Mouse (Mus musculus) MEL (cell line): ENCODE measurements around the gene Wdr35. TPM values are rescaled to one million over a fixed set of nuclear protein-coding genes. Genes with fewer than 3 reads are reported as not detected.

Experiments used
- DNase-seq: peaks from one replicate; pipeline ENCODE4 v3.0.0; 2011; ENCODE audit warnings: low read depth, low spot score
- H3K27ac ChIP-seq: 2 replicates; pipeline ENCODE4 v1.5.1; 2012; ENCODE audit warnings: low read depth, mild to moderate bottlenecking, control low read depth, low read length, moderate library complexity; ENCODE audit not compliant: control insufficient read depth
- H3K27me3 ChIP-seq, 2 experiments: fragments of 150-350 bp in 1 of 2; sonication (generic) in 1 of 2; 2 replicates each; pipeline ENCODE4 v1.6.1; 2012; ENCODE audit warnings: low read length in 2 of 2, mild to moderate bottlenecking in 2 of 2, improper control_type of control experiment in 1 of 2, moderate library complexity in 1 of 2; ENCODE audit not compliant: insufficient read depth in 2 of 2, control insufficient read depth in 1 of 2
- H3K36me3 ChIP-seq, 2 experiments: 2 replicates each; pipeline ENCODE4 v1.6.1; 2012 to 2014; ENCODE audit warnings: low read length in 2 of 2, improper control_type of control experiment in 1 of 2, inconsistent platforms in 1 of 2, mild to moderate bottlenecking in 1 of 2; ENCODE audit not compliant: insufficient read depth in 2 of 2, control insufficient read depth in 1 of 2
- H3K4me1 ChIP-seq, 2 experiments: fragments of 150-350 bp in 1 of 2; sonication (generic) in 1 of 2; 2 replicates each; pipeline ENCODE4 v1.6.1; 2012; ENCODE audit warnings: low read length in 2 of 2, improper control_type of control experiment in 1 of 2, mild to moderate bottlenecking in 1 of 2; ENCODE audit not compliant: insufficient read depth in 2 of 2, control insufficient read depth in 1 of 2
- H3K4me3 ChIP-seq, 2 experiments: fragments of 150-350 bp in 1 of 2; sonication (generic) in 1 of 2; 2 replicates each; pipeline ENCODE4 v1.5.1; 2012; ENCODE audit warnings: low read depth in 2 of 2, low read length in 2 of 2, mild to moderate bottlenecking in 2 of 2, moderate library complexity in 2 of 2, control low read depth in 1 of 2, improper control_type of control experiment in 1 of 2; ENCODE audit not compliant: control insufficient read depth in 1 of 2, insufficient read depth in 1 of 2
- H3K79me2 ChIP-seq: 2 replicates; pipeline ENCODE4 v1.6.1; 2012; ENCODE audit warnings: mild to moderate bottlenecking, low read length, moderate library complexity; ENCODE audit not compliant: control insufficient read depth, poor library complexity, insufficient read depth
- H3K9ac ChIP-seq: 2 replicates; pipeline ENCODE4 v1.6.1; 2012; ENCODE audit warnings: low read depth, mild to moderate bottlenecking, control low read depth, low read length, moderate library complexity; ENCODE audit not compliant: control insufficient read depth, poor library complexity, severe bottlenecking
- H3K9me3 ChIP-seq: fragments of 150-350 bp; sonication (generic); replicated peaks from 2 replicates; pipeline ENCODE4 v1.6.1; 2012; ENCODE audit warnings: mild to moderate bottlenecking, low read length, improper control_type of control experiment, moderate library complexity; ENCODE audit not compliant: insufficient read depth
- CHD1 ChIP-seq: IDR thresholded peaks from 2 replicates; pipeline ENCODE4 v1.6.1; 2012; ENCODE audit warnings: low read depth, mild to moderate bottlenecking, inconsistent platforms, low read length, improper control_type of control experiment
- CHD2 ChIP-seq: IDR thresholded peaks from 2 replicates; pipeline ENCODE4 v1.6.1; 2011; ENCODE audit warnings: low read length, improper control_type of control experiment
- CTCF ChIP-seq, 3 experiments: IDR thresholded peaks in 2 of 3; conservative IDR thresholded peaks in 1 of 3; 2 replicates each; pipeline ENCODE4 v1.5.1; 2011 to 2012; ENCODE audit warnings: low read length in 3 of 3, low read depth in 2 of 3, mild to moderate bottlenecking in 2 of 3, improper control_type of control experiment in 1 of 3, inconsistent platforms in 1 of 3, mixed read lengths in 1 of 3, moderate library complexity in 1 of 3; ENCODE audit not compliant: control insufficient read depth in 1 of 3, insufficient read depth in 1 of 3, poor library complexity in 1 of 3, severe bottlenecking in 1 of 3
- ELF1 ChIP-seq: IDR thresholded peaks from 2 replicates; pipeline ENCODE4 v1.6.1; 2014; ENCODE audit warnings: low read depth, mild to moderate bottlenecking, inconsistent platforms, low read length, improper control_type of control experiment, moderate library complexity
- GATA1 ChIP-seq: IDR thresholded peaks from 2 replicates; pipeline ENCODE4 v1.6.1; 2011; ENCODE audit warnings: low read depth, low read length, improper control_type of control experiment
- HCFC1 ChIP-seq: IDR thresholded peaks from 2 replicates; pipeline ENCODE4 v1.6.1; 2012; ENCODE audit warnings: low read depth, mild to moderate bottlenecking, inconsistent platforms, low read length, improper control_type of control experiment, moderate library complexity
- JUND ChIP-seq: IDR thresholded peaks from 2 replicates; pipeline ENCODE4 v1.6.1; 2011; ENCODE audit warnings: low read depth, mild to moderate bottlenecking, improper control_type of control experiment, low read length
- KAT2A ChIP-seq: conservative IDR thresholded peaks from 2 replicates; pipeline ENCODE4 v1.6.1; 2012; ENCODE audit warnings: low read depth, low read length, improper control_type of control experiment, inconsistent platforms
- MAX ChIP-seq: IDR thresholded peaks from 2 replicates; pipeline ENCODE4 v1.6.1; 2011; ENCODE audit warnings: low read length, improper control_type of control experiment
- MAZ ChIP-seq: IDR thresholded peaks from 2 replicates; pipeline ENCODE4 v1.6.1; 2012; ENCODE audit warnings: low read depth, mild to moderate bottlenecking, inconsistent platforms, low read length, improper control_type of control experiment
- MEF2A ChIP-seq: IDR thresholded peaks from 2 replicates; pipeline ENCODE4 v1.6.1; 2014; ENCODE audit warnings: low read depth, mild to moderate bottlenecking, inconsistent platforms, low read length, improper control_type of control experiment; ENCODE audit not compliant: poor library complexity, insufficient replicate concordance, severe bottlenecking; ENCODE audit errors: extremely low read depth
- MXI1 ChIP-seq: IDR thresholded peaks from 2 replicates; pipeline ENCODE4 v1.6.1; 2011; ENCODE audit warnings: mild to moderate bottlenecking, low read depth, low read length, improper control_type of control experiment
- MYC ChIP-seq: IDR thresholded peaks from 2 replicates; pipeline ENCODE4 v1.6.1; 2011; ENCODE audit warnings: low read depth, mild to moderate bottlenecking, low read length, improper control_type of control experiment, moderate library complexity
- NELFE ChIP-seq: IDR thresholded peaks from 2 replicates; pipeline ENCODE4 v1.6.1; 2011; ENCODE audit warnings: low read depth, low read length, improper control_type of control experiment
- NRF1 ChIP-seq: IDR thresholded peaks from 2 replicates; pipeline ENCODE4 v1.6.1; 2014; ENCODE audit warnings: low read depth, mild to moderate bottlenecking, inconsistent platforms, low read length, improper control_type of control experiment, moderate library complexity; ENCODE audit not compliant: poor library complexity, insufficient read depth, severe bottlenecking
- POLR2A ChIP-seq, 2 experiments: IDR thresholded peaks; 2 replicates each; pipeline ENCODE4 v1.6.1; 2011 to 2012; ENCODE audit warnings: low read length in 2 of 2, mild to moderate bottlenecking in 2 of 2, control low read depth in 1 of 2, improper control_type of control experiment in 1 of 2, low read depth in 1 of 2, moderate library complexity in 1 of 2; ENCODE audit not compliant: control insufficient read depth in 1 of 2, insufficient read depth in 1 of 2, poor library complexity in 1 of 2
- POLR2AphosphoS5 ChIP-seq: IDR thresholded peaks from 2 replicates; pipeline ENCODE4 v1.6.1; 2012; ENCODE audit warnings: low read depth, borderline replicate concordance, mild to moderate bottlenecking, inconsistent platforms, low read length, moderate library complexity, mixed read lengths
- SIN3A ChIP-seq: IDR thresholded peaks from 2 replicates; pipeline ENCODE4 v1.6.1; 2012; ENCODE audit warnings: low read length, improper control_type of control experiment, inconsistent platforms
- TBP ChIP-seq: IDR thresholded peaks from 2 replicates; pipeline ENCODE4 v1.8.0; 2011; ENCODE audit warnings: low read depth, low read length, improper control_type of control experiment
- TCF12 ChIP-seq: IDR thresholded peaks from 2 replicates; pipeline ENCODE4 v1.6.1; 2014; ENCODE audit warnings: low read depth, mild to moderate bottlenecking, inconsistent platforms, low read length, improper control_type of control experiment, moderate library complexity
- USF1 ChIP-seq: IDR thresholded peaks from 2 replicates; pipeline ENCODE4 v1.6.1; 2014; ENCODE audit warnings: low read depth, mild to moderate bottlenecking, inconsistent platforms, low read length, improper control_type of control experiment, moderate library complexity
- ZMIZ1 ChIP-seq: IDR thresholded peaks from 2 replicates; pipeline ENCODE4 v1.6.1; 2012; ENCODE audit warnings: low read depth, mild to moderate bottlenecking, inconsistent platforms, low read length, improper control_type of control experiment, moderate library complexity
- polyA plus RNA-seq, 2 experiments: library from polyadenylated mRNA; stranded (reverse) in 1 of 2; unstranded in 1 of 2; fragments of >175 nt in 1 of 2; fragments of >200 nt in 1 of 2; gene quantifications; 2 replicates each; pipeline versions ENCODE4 v1.2.1 to v1.2.4; 2012; ENCODE audit warnings: low replicate concordance in 2 of 2, low read depth in 1 of 2; ENCODE audit not compliant: insufficient read length in 2 of 2, insufficient read depth in 1 of 2, missing spikeins in 1 of 2
- total RNA-seq: library from RNA; depleted of rRNA; stranded (reverse); fragments of 300-350 nt; gene quantifications from 2 replicates; pipeline ENCODE4 v1.2.3, GENCODE M21; 2012; rRNA removed

Wdr35 gene
- 5.1 and 5.7 TPM in 2 replicates for total RNA-seq
- polyA plus RNA-seq = 1 to 10 TPM in 1 of 2 experiments, not detected in 1; 5.9 TPM

- peak within 1 kb of the TSS; percentile 43 for H3K27ac ChIP-seq
- peak within 1 kb of the TSS; percentile 80 to 87 for H3K4me3 ChIP-seq
- H3K9me3 ChIP-seq = no peaks in the 10 kb centered on the region
- peak within 1 kb of the TSS; percentile 62 for H3K9ac ChIP-seq
- no peaks in the 10 kb centered on the region for H3K36me3 ChIP-seq
- peak; percentile 90 for DNase-seq
- peaks cover 0 to 6% of the 10 kb centered on the region in 2 experiments; a peak in 2 of 4 replicates for H3K27me3 ChIP-seq
- H3K4me1 ChIP-seq = peaks cover 2 to 8% of the 10 kb centered on the region in 2 experiments; a peak in 3 of 4 replicates
- H3K79me2 ChIP-seq = no peaks in the 10 kb centered on the region; the same call in 1 of the 2 replicates
- TF ChIP-seq MAX (peak; percentile 59), POLR2AphosphoS5 (no peak), POLR2A (IDR thresholded peaks at IDR 0.05; ENCODE audit: control insufficient read depth in 1 of 2, insufficient read depth in 1 of 2, low read depth in 1 of 2, low read length in 2 of 2, poor library complexity in 1 of 2) (peak in 1 of 2 experiments; percentile 82; a peak in 2 of 4 replicates), MYC (no peak), GATA1 (0 out of 2 replicates have a peak, but pooled peaks have one; percentile 12), NRF1 (peak; percentile 97), TCF12 (no peak; the same call in 1 of the 2 replicates), MAZ (no peak), JUND (no peak), CHD1 (no peak), USF1 (no peak), NELFE (peak; percentile 82), TBP (peak; percentile 44; the same call in 1 of the 2 replicates), CHD2 (no peak), CTCF (IDR thresholded peaks at IDR 0.05 in 2 of 3, conservative IDR thresholded peaks at IDR 0.05 in 1 of 3; ENCODE audit: control insufficient read depth in 1 of 3, insufficient read depth in 1 of 3, low read depth in 2 of 3, low read length in 3 of 3, poor library complexity in 1 of 3, severe bottlenecking in 1 of 3) (no peak), KAT2A (no peak; the same call in 1 of the 2 replicates), ZMIZ1 (0 out of 2 replicates have a peak, but pooled peaks have one; percentile 35), MEF2A (no peak), HCFC1 (peak; percentile 83), MXI1 (peak; percentile 84), ELF1 (peak; percentile 49; the same call in 1 of the 2 replicates), SIN3A (peak; percentile 90)
Observed at GRCm38 (mm10) chr12:8973820-8974465, at the start of gene Wdr35. Wdr35 (plus strand) TSS chr12:8973892.
